Mouse (Mus musculus): ENCODE data around the gene Nectin1.

Nectin1 gene

DNA sequence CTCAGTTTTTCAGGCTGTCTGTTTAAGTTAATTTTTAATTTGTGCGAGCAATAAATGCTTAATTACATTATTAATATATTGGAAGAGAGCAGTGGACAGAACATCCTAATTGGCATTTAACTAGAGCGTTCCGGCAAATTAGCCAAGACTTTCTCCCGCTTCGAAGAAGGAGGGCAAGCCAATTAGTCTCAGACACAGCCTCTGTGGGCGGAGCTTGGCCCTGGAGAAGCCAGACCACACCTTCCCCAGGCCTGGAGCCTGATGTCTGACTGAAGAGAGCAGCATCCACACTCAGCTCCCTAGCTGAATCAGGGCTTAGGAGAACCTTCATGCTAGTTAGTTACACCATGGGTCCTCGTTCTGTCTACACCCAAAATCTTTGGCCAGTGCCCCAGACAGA lies 64.8 kb downstream of the Nectin1 start:
- peak; percentile 54 to 61 for DNase-seq

DNA sequence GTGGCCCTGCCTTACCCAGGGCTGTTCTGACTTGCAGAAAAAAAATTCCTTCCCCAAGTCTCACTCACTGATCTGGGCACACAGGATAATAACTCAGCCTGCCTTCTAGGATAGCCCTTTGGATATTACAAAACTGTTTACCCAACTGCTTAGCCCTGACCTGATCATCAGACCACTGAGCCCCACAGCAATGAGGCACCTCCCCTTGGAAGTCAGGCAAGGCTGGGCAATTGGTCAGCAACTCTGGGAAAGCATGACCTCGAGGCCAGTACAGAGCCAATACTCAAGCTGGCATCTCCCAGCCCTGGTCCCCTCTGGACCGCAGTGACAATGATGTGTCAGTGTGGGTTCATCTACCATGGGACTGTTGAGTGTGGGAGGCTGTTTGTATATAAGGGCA lies 69.4 kb downstream of the Nectin1 start:
- no peak for DNase-seq

DNA sequence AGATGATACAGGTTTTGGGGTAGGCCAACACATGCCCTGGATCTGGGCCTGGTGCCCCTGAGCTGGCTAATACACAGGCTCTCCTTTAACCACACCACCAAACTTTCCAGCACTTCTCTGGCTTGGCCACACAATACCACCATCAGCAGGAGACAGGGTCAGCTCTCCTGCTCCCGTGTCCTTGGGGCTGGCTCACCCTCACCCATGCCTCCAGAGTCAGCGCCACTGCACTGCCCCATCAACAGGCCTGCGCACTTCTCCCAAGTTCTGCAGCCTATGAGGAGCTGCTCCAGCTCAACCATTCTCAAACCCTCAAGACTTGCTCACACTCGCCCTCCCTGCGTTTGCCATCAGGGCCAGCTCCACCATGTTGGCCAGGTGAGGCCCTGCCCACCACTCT lies 78.4 kb downstream of the Nectin1 start:
- no peak for DNase-seq

DNA sequence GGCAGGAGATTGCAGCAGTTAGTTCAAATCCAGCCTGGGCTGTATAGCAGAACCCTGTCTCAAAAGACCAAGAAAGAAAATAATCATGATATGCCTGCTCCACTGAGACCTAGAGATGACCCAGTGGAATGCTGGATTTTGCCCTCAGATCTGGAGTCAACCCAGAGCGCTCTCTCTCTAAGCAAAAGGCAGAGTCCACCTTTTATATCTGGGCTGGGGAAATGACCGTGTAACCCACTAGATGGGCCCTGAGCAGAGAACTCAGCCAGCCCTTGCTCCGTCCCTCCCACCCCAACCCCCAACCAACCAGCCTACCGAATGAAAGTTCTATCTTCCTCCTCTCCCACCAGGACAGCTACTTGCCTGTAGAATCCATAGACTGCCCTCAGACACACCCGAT lies 81.4 kb downstream of the Nectin1 start:
- peak; percentile 26 to 53 for DNase-seq

DNA sequence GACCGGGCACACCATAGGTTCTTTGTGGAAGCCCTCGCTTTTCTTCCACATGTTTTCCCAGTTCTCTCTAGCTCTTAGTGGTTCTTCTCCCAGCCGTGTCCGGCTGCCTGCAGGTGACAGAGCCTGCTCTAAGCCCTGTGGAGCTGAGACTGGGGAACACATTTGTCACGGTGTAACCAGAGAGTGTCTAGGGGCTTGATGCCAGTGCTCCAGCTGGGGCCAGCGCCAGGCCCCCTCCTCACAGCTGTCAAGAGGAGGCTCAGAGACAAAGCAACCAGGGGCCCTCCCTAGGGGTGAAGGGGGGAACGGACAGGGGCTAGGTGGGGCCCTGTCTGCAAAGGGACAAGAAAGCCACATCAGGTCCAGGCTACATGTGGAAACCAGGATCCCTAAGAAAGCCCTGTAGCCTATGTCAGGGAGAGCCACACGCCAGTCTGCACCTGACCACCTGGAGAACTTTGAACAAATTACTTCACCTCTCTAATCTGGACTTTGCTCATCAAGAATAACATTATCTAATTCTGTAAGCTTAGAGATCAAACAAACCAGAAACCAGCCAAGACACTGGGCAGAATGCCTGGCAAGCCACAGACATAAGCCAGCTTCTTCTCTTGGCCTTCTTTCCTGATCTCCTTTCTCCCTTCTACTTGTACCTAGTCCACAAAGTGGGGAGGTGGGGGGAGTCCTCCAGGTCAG lies 82.9 kb downstream of the Nectin1 start:
- peak in 1 of 2 experiments; percentile 34 for DNase-seq

DNA sequence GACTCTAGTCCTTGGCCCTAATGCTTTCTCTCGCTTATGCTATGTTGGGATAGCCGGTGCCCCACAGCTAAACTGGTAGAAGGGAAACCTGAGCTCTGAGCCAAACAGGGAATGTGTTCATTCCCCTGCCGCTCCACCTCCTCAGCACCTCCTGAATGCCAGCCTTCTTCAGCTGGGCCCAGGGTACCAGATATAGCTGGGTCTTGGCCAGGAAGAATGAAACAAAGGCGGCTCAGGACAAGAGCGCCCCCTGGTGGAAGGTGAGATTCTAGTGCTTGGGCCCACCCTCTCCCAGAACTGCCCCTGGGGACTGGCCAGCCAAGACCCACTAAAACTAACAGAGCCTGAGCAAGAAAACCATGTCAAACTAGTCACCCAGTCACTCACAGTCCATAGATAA lies 83.8 kb downstream of the Nectin1 start:
- DNase-seq, result peak; percentile 68 to 72

DNA sequence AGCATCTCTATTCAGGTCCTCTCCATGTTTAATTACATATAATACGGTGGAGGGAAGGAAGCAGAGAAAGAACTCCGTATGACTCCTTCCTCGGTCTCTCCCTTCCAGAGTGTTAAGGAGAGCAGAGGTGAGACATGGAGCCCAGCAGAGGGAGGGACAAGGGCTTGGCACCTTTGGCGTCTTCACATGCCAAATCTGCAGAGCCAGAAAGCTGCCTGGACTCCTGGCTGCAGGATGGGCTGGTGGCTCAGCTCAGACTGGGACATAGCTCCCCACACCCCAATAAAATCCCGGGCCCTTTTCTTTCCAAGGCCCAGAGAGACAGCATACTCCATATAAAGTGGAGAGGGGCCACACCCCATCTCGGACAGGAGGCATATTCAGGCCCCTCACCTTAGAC lies 85.2 kb downstream of the Nectin1 start:
- no peak for DNase-seq

DNA sequence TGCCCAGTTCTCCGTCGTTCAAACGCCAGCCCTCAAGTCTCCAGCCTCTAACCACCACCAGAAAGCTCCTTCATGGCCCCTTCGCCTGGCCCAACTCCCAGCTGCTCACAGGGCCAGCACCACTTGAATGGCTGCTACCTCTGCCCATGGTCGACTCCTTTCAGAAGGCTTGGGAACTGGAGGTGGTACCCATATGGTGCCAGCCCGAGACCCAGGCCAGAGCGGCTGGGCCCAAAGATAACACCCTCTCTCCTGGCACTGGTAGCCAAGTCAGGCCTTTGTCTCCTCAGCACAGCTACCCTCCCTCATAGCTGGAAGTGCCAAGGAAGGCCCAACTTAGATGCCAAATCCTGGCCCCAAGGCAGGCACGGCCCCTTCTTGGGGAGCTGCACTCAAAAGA lies 89.4 kb downstream of the Nectin1 start:
- no peak for DNase-seq

DNA sequence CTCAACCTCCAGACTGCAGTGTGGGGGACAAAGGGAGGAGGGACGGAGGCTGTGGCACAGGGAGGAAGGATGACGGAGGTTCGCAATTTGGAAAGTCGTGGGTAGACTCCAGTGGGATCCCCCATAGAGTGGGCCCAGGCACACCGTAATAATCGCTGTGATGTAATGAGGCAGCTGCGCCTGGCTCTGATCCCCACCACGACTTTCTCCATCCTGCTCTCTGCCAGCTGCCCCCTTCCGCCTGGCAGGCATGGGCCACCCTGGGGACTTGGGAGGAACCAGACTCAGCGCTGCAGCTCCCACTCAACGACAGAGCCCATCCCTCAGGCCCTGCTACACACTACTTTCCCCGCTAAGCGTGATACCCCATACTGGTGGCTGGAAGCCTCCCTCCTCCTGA lies 90.5 kb downstream of the Nectin1 start:
- DNase-seq, result no peak

DNA sequence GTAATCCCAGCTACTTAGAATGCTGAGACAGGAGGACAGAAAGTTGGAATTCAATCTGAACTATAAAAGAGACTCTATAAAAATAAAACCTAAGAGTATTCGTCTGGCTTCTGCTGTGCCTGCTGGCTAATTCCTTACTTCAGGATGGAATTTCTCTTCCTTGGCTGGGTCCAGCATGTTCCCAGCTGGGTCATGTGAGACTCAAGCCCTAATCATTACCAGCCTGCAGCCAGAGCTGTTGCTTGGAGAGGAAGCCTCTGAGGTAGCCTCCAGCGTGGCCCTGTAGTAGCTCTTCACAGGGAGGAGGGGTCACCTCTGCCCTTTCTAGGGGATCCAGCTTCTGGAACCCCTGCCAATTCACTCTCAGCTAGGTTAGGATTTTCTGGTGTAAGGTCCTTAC lies 94.8 kb downstream of the Nectin1 start:
- no peak for DNase-seq

DNA sequence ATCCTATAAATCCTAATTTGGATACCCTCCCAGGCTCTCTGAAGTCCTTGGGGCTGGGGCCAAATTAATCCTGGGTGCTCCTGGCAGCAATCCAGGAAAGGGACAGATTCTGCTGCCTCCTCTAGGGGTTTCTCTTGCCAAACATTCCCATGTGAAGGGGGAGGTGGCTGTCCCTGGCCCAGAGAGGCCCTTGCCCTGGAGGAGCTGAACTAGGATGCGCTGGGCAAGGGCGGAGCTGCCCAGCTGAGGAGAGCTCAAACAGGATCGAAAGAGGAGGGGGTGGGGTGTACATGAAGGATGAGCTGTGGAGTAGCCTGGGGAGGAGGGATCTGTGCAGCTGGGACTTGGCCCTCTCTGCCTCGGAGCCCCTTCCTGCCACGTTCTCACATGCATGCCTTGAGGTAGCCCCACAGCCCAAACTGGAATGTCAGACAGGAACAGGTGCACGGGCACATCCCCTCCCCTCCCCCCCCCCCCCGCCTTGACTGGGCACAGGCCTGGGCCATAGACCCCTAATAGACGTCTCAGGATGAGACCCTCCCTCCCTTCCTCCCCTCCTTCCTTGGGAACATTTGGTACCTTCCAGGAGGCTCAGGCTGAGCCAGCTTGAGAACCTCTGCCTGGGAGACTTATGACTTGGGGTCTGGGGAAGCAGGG lies 99.3 kb downstream of the Nectin1 start:
- no peak for DNase-seq

DNA sequence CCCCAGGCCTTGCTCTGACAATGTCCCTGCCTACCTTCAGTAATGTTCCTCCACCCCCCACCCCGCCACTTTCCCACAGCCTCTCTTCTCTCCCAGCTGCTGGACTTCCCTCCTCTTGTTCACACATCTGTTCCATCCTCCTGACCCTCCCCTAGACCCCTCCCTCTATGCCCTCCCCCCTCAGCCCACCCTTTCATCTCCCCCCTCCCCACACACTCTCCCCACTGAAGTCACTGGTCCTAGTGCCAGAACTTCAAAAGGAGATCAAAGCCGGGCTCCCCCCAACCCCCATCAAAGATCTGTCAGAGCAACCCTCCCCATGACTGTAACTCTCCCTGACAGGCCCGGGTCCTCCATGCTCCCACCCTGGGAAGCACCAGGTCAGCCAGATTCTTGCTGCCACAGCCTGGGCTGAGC lies 99.9 kb downstream of the Nectin1 start:
- no peak for DNase-seq

DNA sequence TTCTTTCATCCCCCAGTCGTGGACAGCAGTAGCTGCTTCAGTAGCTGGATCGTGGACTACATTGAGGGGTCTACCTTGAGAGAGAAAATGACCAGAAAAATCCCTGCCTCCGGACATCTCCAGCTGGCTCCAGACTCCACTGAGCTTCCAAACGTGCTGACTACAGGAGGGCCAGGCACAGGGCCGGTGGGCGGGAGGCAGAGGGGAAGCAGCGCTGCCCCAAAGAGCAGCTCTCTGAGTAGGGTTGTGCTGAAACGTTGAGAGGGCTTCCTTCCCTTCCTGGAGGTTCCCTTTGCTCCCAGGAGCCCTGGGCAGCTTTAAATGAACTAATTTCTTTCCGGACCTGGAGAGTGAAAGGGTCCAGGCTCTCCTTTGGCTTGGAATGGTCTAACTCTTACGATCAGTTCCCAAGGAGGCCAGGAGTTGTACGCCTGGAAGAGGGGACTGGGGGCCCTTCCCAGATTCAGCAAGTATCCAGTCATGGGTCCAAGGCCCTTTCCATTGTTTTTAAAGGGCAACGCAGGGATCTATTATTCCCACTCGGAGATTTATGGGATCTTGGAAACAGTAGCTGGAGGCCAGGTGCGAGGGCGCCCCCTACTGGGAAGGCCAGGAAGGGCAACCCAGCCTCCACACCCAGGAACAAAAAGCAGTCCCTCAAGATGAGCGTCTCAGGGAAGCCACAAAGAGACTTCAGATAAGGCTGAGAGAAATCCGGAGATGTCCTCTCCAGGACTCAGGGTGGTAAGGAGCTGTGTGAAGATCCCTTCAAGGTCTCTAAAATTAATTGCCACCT lies 102.1 kb downstream of the Nectin1 start:
- peak in 1 of 2 experiments; percentile 53 for DNase-seq

DNA sequence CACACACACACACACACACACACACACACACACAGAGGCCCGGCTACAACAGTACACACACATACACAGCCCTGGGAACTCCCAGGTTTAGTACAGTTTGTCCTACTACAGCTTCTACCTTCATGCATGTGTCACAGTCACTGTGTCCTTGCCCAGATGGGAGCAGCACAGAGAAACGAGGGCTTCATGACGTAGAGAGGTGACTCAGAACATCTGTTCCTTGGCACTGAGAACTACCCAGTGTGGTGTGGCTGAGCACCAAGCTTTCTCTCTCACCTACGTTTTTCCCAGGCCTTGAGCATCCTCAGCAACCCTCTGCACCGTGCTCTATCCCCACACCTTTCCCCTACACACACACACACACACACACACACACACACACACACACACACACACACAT lies 104.1 kb downstream of the Nectin1 start:
- no peak for DNase-seq

DNA sequence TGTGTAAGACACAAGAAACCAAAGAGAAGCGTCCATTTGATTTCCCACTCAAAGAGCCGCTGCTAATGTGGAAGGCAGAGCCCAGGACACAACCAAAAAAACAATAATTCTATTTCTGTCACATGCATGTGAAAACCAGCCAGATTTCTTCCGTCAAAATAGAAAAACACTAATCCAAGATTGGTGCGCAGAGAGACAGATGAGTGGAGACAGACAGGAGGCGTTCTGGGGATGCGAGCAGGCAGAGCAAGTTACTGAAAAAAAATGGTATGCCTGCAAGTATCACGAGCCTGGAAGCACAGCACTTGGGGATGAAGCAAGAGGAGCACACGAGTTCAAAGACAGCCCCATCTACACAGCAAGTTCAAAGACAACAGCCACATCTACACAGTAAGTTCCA lies 106.5 kb downstream of the Nectin1 start:
- DNase-seq, result no peak

DNA sequence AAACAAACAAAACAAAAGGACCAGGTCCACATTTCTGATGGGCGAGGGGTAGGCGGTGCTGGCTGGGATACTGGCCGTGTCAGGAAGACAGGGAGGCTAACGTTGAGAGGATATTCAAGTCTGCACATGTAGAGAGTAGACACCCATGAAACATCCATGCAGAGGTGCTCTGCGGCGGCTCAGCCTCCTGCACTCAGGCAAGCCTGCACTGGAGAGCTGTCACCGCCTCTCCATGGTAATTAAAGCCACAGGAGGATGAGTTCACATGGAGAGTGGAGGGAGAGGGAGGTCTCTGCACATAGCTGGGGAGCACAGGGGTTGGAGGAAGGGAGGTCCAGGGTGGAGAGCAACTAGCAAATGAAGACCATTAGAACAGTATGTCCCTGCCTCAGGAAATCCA lies 107.4 kb downstream of the Nectin1 start:
- no peak for DNase-seq

DNA sequence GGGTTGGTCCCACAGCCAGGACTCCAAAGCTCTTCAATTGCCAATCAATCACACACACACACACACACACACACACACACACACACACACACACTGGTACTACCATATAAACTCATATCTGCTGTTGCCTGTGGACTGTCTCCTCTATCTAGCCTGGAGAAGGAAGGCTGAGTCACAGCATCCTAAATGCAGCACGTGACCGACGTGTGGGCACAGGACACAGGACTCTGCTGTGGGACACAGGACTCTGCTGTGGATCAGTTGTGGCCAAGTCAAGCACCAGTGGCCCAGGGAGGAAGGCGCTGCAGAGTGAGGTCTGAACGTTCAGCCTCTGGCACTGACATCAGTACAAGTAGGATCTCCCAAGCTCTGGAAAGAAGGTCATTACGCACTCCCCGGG lies 112.1 kb downstream of the Nectin1 start:
- no peak for DNase-seq

All from kidney, postnatal 25 days (tissue).